Mouse (Mus musculus) bone marrow, adult 2 months (tissue): ENCODE results near the gene Ndufa1.
"Not testable (repeated sequence)": the region's sequence is repeated elsewhere in the genome, so short reads cannot be mapped to it uniquely, and the experiment has no call there.

Experiments
- CTCF ChIP-seq: fragments of 200-500 bp; IDR thresholded peaks from 2 replicates; pipeline ENCODE4 v1.5.1; 2011; ENCODE audit warnings: low read length, control low read depth; ENCODE audit not compliant: control insufficient read depth, insufficient read depth
- POLR2A ChIP-seq: fragments of 200-500 bp; IDR thresholded peaks from 2 replicates; pipeline ENCODE4 v1.6.1; 2011; ENCODE audit warnings: low read depth, mild to moderate bottlenecking, control low read depth, low read length, borderline replicate concordance; ENCODE audit not compliant: control insufficient read depth

- not testable (repeated sequence) for TF ChIP-seq CTCF, POLR2A
These were observed 31.2 kb upstream of the Ndufa1 start, which contains the start of gene Rhox1 for GRCm38 (mm10) chrX:37222158-37222557.
